Mouse (Mus musculus): ENCODE measurements at regions not wholly inside any gene's neighbourhood (a gene's known extent, or its start where the extent isn't known, plus 50 kb on each side); places are given as distances from the start of the nearest gene placed in this dataset.

GRCm38 (mm10) chr1:132820136-132820535 is 59.9 kb upstream of the Lrrn2 start:
- ATAC-seq (replicated peaks; ENCODE audit: poor library complexity, severe bottlenecking): no peak

GRCm38 (mm10) chr1:132818296-132818695 is 61.8 kb upstream of the Lrrn2 start:
- ATAC-seq (replicated peaks; ENCODE audit: poor library complexity, severe bottlenecking): no peak

GRCm38 (mm10) chr1:132817366-132817765 is 62.7 kb upstream of the Lrrn2 start:
- no peak for ATAC-seq (replicated peaks; ENCODE audit: poor library complexity, severe bottlenecking)

GRCm38 (mm10) chr1:132805543-132805942 is 63.9 kb upstream of the Nfasc start:
- no peak for ATAC-seq (replicated peaks; ENCODE audit: poor library complexity, severe bottlenecking)

- peak; percentile 69 for ATAC-seq (replicated peaks; ENCODE audit: poor library complexity, severe bottlenecking)
Measured at GRCm38 (mm10) chr1:132803842-132804241, 62.2 kb upstream of the Nfasc start.

- ATAC-seq (replicated peaks; ENCODE audit: poor library complexity, severe bottlenecking): peak; percentile 45; the same call in 1 of the 2 replicates
Measured at GRCm38 (mm10) chr1:132802380-132802779, 60.8 kb upstream of the Nfasc start.

GRCm38 (mm10) chr1:132800285-132800684 is 58.7 kb upstream of the Nfasc start:
- ATAC-seq (replicated peaks; ENCODE audit: poor library complexity, severe bottlenecking): no peak

GRCm38 (mm10) chr1:132799258-132799657 is 57.7 kb upstream of the Nfasc start:
- peak; percentile 67 for ATAC-seq (replicated peaks; ENCODE audit: poor library complexity, severe bottlenecking)

- peak; percentile 85 for ATAC-seq (replicated peaks; ENCODE audit: poor library complexity, severe bottlenecking)
Measured at GRCm38 (mm10) chr1:132794462-132794861, 52.9 kb upstream of the Nfasc start.
